Mouse (Mus musculus) heart, adult 2 months (tissue): ENCODE data around the gene Muc4. TPM values are rescaled to one million over a fixed set of nuclear protein-coding genes. Genes with fewer than 3 reads are reported as not detected.

Experiments
- DNase-seq, 2 experiments: peaks; one replicate each; pipeline ENCODE4 v3.0.0; 2021
- H3K27ac ChIP-seq: fragments of 200-600 bp; 2 replicates; pipeline ENCODE4 v1.8.1; 2022
- H3K27me3 ChIP-seq: fragments of 200-500 bp; 2 replicates; pipeline ENCODE4 v1.6.1; 2012; ENCODE audit warnings: mild to moderate bottlenecking, low read length, inconsistent platforms, mixed read lengths; ENCODE audit not compliant: control insufficient read depth, insufficient read depth
- H3K36me3 ChIP-seq: fragments of 200-500 bp; 2 replicates; pipeline ENCODE4 v1.6.1; 2012; ENCODE audit warnings: low read length, inconsistent platforms; ENCODE audit not compliant: control insufficient read depth, insufficient read depth
- H3K4me1 ChIP-seq: fragments of 200-500 bp; 2 replicates; pipeline ENCODE4 v1.6.1; 2011; ENCODE audit warnings: low read length; ENCODE audit not compliant: control insufficient read depth, insufficient read depth
- H3K4me3 ChIP-seq: fragments of 200-600 bp; 2 replicates; pipeline ENCODE4 v1.8.1; 2022
- H3K79me2 ChIP-seq: fragments of 200-500 bp; replicated peaks from 2 replicates; pipeline ENCODE4 v1.6.1; 2012; ENCODE audit warnings: mild to moderate bottlenecking, inconsistent platforms, low read length, moderate library complexity, mixed read lengths; ENCODE audit not compliant: control insufficient read depth, insufficient read depth
- H3K9ac ChIP-seq: fragments of 200-500 bp; 2 replicates; pipeline ENCODE4 v1.6.1; 2012; ENCODE audit warnings: low read depth, mild to moderate bottlenecking, control low read depth, inconsistent platforms, low read length, mixed read lengths
- CTCF ChIP-seq: fragments of 200-600 bp; IDR thresholded peaks from 2 replicates; pipeline ENCODE4 v1.8.1; 2022; ENCODE audit warnings: antibody characterized with exemption, mild to moderate bottlenecking, moderate library complexity
- EP300 ChIP-seq: fragments of 200-500 bp; IDR thresholded peaks from 2 replicates; pipeline ENCODE4 v1.6.1; 2011; ENCODE audit warnings: low read depth, low read length, control low read depth; ENCODE audit not compliant: insufficient read depth
- POLR2A ChIP-seq: fragments of 200-500 bp; IDR thresholded peaks from 2 replicates; pipeline ENCODE4 v1.6.1; 2011; ENCODE audit warnings: mild to moderate bottlenecking, low read depth, low read length, control low read depth; ENCODE audit not compliant: insufficient read depth
- WGBS: fragments of 180-500 bp; shearing (Covaris S2); methylation state at CpG from one replicate; pipeline ENCODE4 v1.1.7; 2018; 5-methylcytosine and 5-hydroxymethylcytosine counted together
- intact Hi-C: fragments of 180-260 bp; cut with DNase I; formaldehyde crosslinking; loops from one replicate; pipeline ENCODE4 v1.15.1; 2025
- polyA plus RNA-seq: library from polyadenylated mRNA; depleted of rRNA; stranded (reverse); fragments of >200 nt; gene quantifications from 2 replicates; pipeline ENCODE4 v1.2.3, GENCODE M21; 2012
- total RNA-seq, 2 experiments: library from RNA; stranded (reverse); gene quantifications; 2 replicates each; pipeline ENCODE4 v1.2.3; 2021

Muc4 gene
- total and polyA plus RNA-seq, 3 experiments, result 0.18 to 2.5 (median 0.21) TPM

- H3K36me3 ChIP-seq, result no peaks in the 10 kb centered on the region
- H3K27ac ChIP-seq, result no peak overlapping the region
- H3K9ac ChIP-seq, result no peak overlapping the region
- no peak for DNase-seq
- no peaks in the 10 kb centered on the region for H3K27me3 ChIP-seq
- H3K4me3 ChIP-seq, result no peak overlapping the region
- no peaks in the 10 kb centered on the region for H3K79me2 ChIP-seq
- no peak for TF ChIP-seq EP300
- TF ChIP-seq POLR2A, result no peak
- TF ChIP-seq CTCF, result no peak
- intact Hi-C loops, result no loop called here
- WGBS, result 89% methylated on average over 3 of the region's 3 CpGs
- no peaks in the 10 kb centered on the region for H3K4me1 ChIP-seq
Measured at GRCm38 (mm10) chr16:32733213-32733612, 2.5 kb upstream of the Muc4 start.

GRCm38 (mm10) chr16:32736022-32736421 lies 336 bp downstream of the Muc4 start:
- Histone ChIP-seq H3K27me3 (no peaks in the 10 kb centered on the region), H3K36me3 (no peaks in the 10 kb centered on the region), H3K4me1 (no peaks in the 10 kb centered on the region), H3K9ac (no peak overlapping the region), H3K79me2 (no peaks in the 10 kb centered on the region), H3K4me3 (no peak overlapping the region), H3K27ac (no peak overlapping the region)
- TF ChIP-seq EP300, result no peak
- TF ChIP-seq POLR2A, result no peak
- no peak for TF ChIP-seq CTCF
- DNase-seq, result no peak
- WGBS, result 52% methylated on average over 3 of the region's 3 CpGs
- intact Hi-C loops, result no loop called here

- Histone ChIP-seq H3K79me2 (no peaks in the 10 kb centered on the region), H3K27me3 (no peaks in the 10 kb centered on the region), H3K36me3 (no peaks in the 10 kb centered on the region), H3K27ac (no peak overlapping the region), H3K4me1 (no peaks in the 10 kb centered on the region), H3K9ac (no peak overlapping the region), H3K4me3 (no peak overlapping the region)
- no peak for DNase-seq
- 90% methylated on average over 8 of the region's 8 CpGs for WGBS
- intact Hi-C loops, result no loop called here
- TF ChIP-seq CTCF, result no peak
- TF ChIP-seq EP300, result no peak
- TF ChIP-seq POLR2A, result no peak
Measured at GRCm38 (mm10) chr16:32740003-32740663, 4.4 kb downstream of the Muc4 start.

GRCm38 (mm10) chr16:32741366-32741765 lies 5.7 kb downstream of the Muc4 start:
- WGBS, result 79% methylated on average over 9 of the region's 9 CpGs
- Histone ChIP-seq H3K27me3 (no peaks in the 10 kb centered on the region), H3K27ac (no peak overlapping the region), H3K9ac (no peak overlapping the region), H3K4me3 (no peak overlapping the region), H3K4me1 (no peaks in the 10 kb centered on the region), H3K36me3 (no peaks in the 10 kb centered on the region), H3K79me2 (no peaks in the 10 kb centered on the region)
- DNase-seq, result no peak
- TF ChIP-seq POLR2A (no peak), CTCF (no peak), EP300 (no peak)
- intact Hi-C loops, result no loop called here

- no peaks in the 10 kb centered on the region for H3K27me3 ChIP-seq
- no peak overlapping the region for H3K9ac ChIP-seq
- intact Hi-C loops, result no loop called here
- DNase-seq, result no peak
- H3K27ac ChIP-seq, result no peak overlapping the region
- WGBS, result 74% methylated on average over 2 of the region's 2 CpGs
- no peak overlapping the region for H3K4me3 ChIP-seq
- no peak for TF ChIP-seq POLR2A
- TF ChIP-seq CTCF, result no peak
- TF ChIP-seq EP300, result no peak
- H3K4me1 ChIP-seq, result no peaks in the 10 kb centered on the region
- no peaks in the 10 kb centered on the region for H3K79me2 ChIP-seq
- H3K36me3 ChIP-seq, result no peaks in the 10 kb centered on the region
Measured at GRCm38 (mm10) chr16:32742712-32743111, 7.0 kb downstream of the Muc4 start.

GRCm38 (mm10) chr16:32745852-32746251 lies 10.2 kb downstream of the Muc4 start:
- no peak for DNase-seq
- no peaks in the 10 kb centered on the region for H3K36me3 ChIP-seq
- no peak overlapping the region for H3K4me3 ChIP-seq
- 57% methylated on average over 6 of the region's 6 CpGs for WGBS
- H3K9ac ChIP-seq, result no peak overlapping the region
- TF ChIP-seq CTCF, result no peak
- no peak for TF ChIP-seq POLR2A
- TF ChIP-seq EP300, result no peak
- intact Hi-C loops, result no loop called here
- 0 out of 2 replicates have a peak, but pooled peaks cover 1% of the 10 kb centered on the region for H3K27me3 ChIP-seq
- no peaks in the 10 kb centered on the region for H3K4me1 ChIP-seq
- H3K27ac ChIP-seq, result no peak overlapping the region
- no peaks in the 10 kb centered on the region for H3K79me2 ChIP-seq
